Mouse (Mus musculus) colon, adult 2 months (tissue): ENCODE data around the gene Fam205a1. TPM values are rescaled to one million over a fixed set of nuclear protein-coding genes. Genes with fewer than 3 reads are reported as not detected.

Experiments used
- polyA plus RNA-seq: library from polyadenylated mRNA; depleted of rRNA; stranded (reverse); fragments of >200 nt; gene quantifications from 2 replicates; pipeline ENCODE4 v1.2.3, GENCODE M21; 2012; rRNA removed

The Fam205a1 gene
- polyA plus RNA-seq: not detected in 2 replicates

GRCm38 (mm10) chr4:42853788-42854187 is at the start of gene Fam205a1:
Fam205a1 (minus strand) TSS chr4:42853888.

GRCm38 (mm10) chr4:42874134-42874533 is 20.4 kb upstream of the Fam205a1 start, which contains the start of gene Fam205c:
Fam205c (minus strand) TSS chr4:42874234.

GRCm38 (mm10) chr4:42856671-42857070 is 3.0 kb upstream of the Fam205a1 start, which contains the start of gene Gm12394:
Gm12394 (minus strand) TSS chr4:42856771.

Other genes with a start within 250 kb of the Fam205a1 start
- 6.7 TPM in 1 of 2 replicates, not detected in the other for gene Gm10591, start 241.7 kb downstream of the Fam205a1 start, polyA plus RNA-seq
- gene Gm2564, start 224.2 kb downstream of the Fam205a1 start, polyA plus RNA-seq: 1.0 and 1.4 TPM in 2 replicates
- not detected in 2 replicates for gene Ccl27b, start 198.6 kb downstream of the Fam205a1 start, polyA plus RNA-seq
- gene Il11ra2, start 192.0 kb downstream of the Fam205a1 start, polyA plus RNA-seq: not detected in 2 replicates
- gene 4930578G10Rik, start 118.3 kb downstream of the Fam205a1 start, polyA plus RNA-seq: not detected in 2 replicates
- 9.1 and 10.2 TPM in 2 replicates for gene Ccl19, start 97.3 kb downstream of the Fam205a1 start, polyA plus RNA-seq
- 94.6 and 107 TPM in 2 replicates for gene Ccl21a, start 79.9 kb downstream of the Fam205a1 start, polyA plus RNA-seq
- gene Gm12394, start 2.9 kb upstream of the Fam205a1 start, polyA plus RNA-seq: not detected in 2 replicates
- gene Fam205c, start 20.3 kb upstream of the Fam205a1 start, polyA plus RNA-seq: not detected in 2 replicates
- gene Phf24, start 62.8 kb upstream of the Fam205a1 start, polyA plus RNA-seq: 2.3 and 3.8 TPM in 2 replicates
- 16.6 and 17.5 TPM in 2 replicates for gene Dnajb5, start 95.9 kb upstream of the Fam205a1 start, polyA plus RNA-seq
- gene 1700022I11Rik, start 115.7 kb upstream of the Fam205a1 start, polyA plus RNA-seq: not detected in 2 replicates
- gene Vcp, start 146.6 kb upstream of the Fam205a1 start, polyA plus RNA-seq: 139 and 143 TPM in 2 replicates
- 19.4 and 19.8 TPM in 2 replicates for gene Fancg, start 156.6 kb upstream of the Fam205a1 start, polyA plus RNA-seq
- 24.8 and 32.5 TPM in 2 replicates for gene Pigo, start 171.9 kb upstream of the Fam205a1 start, polyA plus RNA-seq
- gene Stoml2, start 177.8 kb upstream of the Fam205a1 start, polyA plus RNA-seq: 61.6 and 63.3 TPM in 2 replicates
- gene Fam214b, start 192.3 kb upstream of the Fam205a1 start, polyA plus RNA-seq: 39.4 and 40.5 TPM in 2 replicates
- 14.0 and 16.4 TPM in 2 replicates for gene Unc13b, start 205.1 kb upstream of the Fam205a1 start, polyA plus RNA-seq